Mouse (Mus musculus): ENCODE data around the gene Gm136. TPM values are rescaled to one million over a fixed set of nuclear protein-coding genes. Genes with fewer than 3 reads are reported as not detected.

The Gm136 gene
- 0.21 TPM in 1 of 2 replicates, not detected in the other for polyA plus RNA-seq (2021; fragmentation: Nextera tagmentation)
- long read RNA-seq, experiment 1: 0 reads
- long read RNA-seq, experiment 2: 0 reads

DNA sequence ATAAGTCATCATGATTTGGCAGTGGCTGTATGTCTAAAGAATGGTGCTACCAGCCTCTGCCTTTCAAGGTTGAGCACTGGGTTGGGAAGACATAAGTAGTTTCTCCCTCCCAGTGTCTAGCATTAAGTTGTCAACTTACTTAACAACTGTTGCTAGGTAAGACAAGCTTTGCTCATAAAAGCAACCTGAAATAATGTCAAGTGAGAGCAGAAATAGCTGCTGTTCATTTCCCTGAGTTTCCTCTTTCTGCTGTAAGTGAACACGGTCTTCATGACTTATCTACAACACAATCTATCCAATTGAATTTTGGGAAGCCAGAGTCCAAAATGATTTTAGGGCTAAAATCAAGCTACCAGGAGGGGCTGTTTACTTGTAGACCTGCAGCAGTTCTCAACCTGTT, at the start of gene Gm136:
Gene Gm136, minus strand, starts transcription at position 101 of the 400 bp plus-strand sequence.

DNA sequence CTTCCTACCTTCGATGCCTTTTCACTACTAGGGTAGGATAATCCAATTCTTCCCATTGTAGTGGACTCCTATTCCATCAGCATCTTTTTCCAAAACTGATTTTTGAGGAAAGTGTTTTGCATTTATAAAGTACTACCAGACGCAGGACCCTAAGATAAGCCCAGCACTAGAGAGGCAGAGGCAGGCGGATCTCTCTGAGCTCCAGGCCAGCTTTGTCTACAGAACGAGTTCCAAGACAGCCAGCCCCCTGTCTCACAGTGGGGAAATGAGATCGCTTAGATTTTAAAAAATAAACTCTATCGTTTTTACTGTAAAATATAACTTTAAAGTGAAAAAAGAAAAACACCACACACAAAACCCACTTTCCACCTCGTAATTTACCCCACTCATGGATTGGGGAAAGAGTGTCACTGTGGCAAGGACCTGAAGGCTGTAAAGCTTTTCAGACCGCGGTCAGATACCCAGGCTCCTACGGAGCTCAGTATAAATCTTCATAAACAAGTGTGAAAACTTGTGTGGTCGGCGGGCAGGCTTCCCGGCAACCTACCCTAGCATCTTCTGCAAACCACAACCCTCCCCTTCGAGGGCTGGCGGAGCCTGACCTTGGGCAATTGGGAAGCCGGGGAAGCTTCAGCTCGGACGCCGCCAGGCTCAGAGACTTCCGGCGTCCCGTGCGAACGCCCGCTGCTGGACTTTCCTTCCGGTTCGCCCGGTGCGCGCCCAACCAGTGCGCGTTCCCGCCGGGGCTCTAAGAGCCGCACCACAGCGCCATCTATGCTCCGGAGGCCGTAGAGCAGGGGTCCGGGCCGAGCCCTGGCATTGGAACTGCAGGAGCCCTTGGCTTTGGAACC, 21.8 kb upstream of the Gm136 start, which contains the start of gene Smim8:
Gene Smim8, minus strand, starts transcription at position 747 of the 851 bp plus-strand sequence.

GRCm38 (mm10) chr4:34729851-34730341, 26.2 kb downstream of the Gm136 start, which contains the start of gene Cfap206:
Gene Cfap206 (minus strand): TSS chr4:34730206.

Other genes with a start within 250 kb of the Gm136 start
- gene Akirin2, start 205.3 kb downstream of the Gm136 start, polyA plus RNA-seq (2021; fragmentation: Nextera tagmentation): 14.2 and 80.5 TPM in 2 replicates
- 28.7 and 32.6 TPM in 2 replicates for gene Orc3, start 141.3 kb downstream of the Gm136 start, polyA plus RNA-seq (2021; fragmentation: Nextera tagmentation)
- gene Rars2, start 141.3 kb downstream of the Gm136 start, polyA plus RNA-seq (2021; fragmentation: Nextera tagmentation): 21.5 and 23.7 TPM in 2 replicates
- 21.6 and 29.6 TPM in 2 replicates for gene Slc35a1, start 68.8 kb downstream of the Gm136 start, polyA plus RNA-seq (2021; fragmentation: Nextera tagmentation)
- gene Cfap206, start 26.1 kb downstream of the Gm136 start, polyA plus RNA-seq (2021; fragmentation: Nextera tagmentation): 2.2 and 2.9 TPM in 2 replicates
- 83.1 and 88.1 TPM in 2 replicates for gene Smim8, start 22.2 kb upstream of the Gm136 start, polyA plus RNA-seq (2021; fragmentation: Nextera tagmentation)
- gene Zfp292, start 126.7 kb upstream of the Gm136 start, polyA plus RNA-seq (2021; fragmentation: Nextera tagmentation): 5.6 and 6.2 TPM in 2 replicates
- not detected in 2 replicates for gene Cga, start 137.5 kb upstream of the Gm136 start, polyA plus RNA-seq (2021; fragmentation: Nextera tagmentation)